Mouse (Mus musculus): Measurements from ENCODE around the gene Zcchc3. TPM values are rescaled to one million over a fixed set of nuclear protein-coding genes. Genes with fewer than 3 reads are reported as not detected.
A peak's percentile ranks its signal among the peaks of the same experiment; 100 is the strongest.

The Zcchc3 gene
- polyA plus RNA-seq, 1 experiment from 2014 or later: 21.5 TPM

GRCm38 (mm10) chr2:152398691-152399090 lies 16.1 kb downstream of the Zcchc3 start:
- H3K9ac ChIP-seq: peak overlapping the region; percentile 98
- peaks cover 11% of the 10 kb centered on the region for H3K36me3 ChIP-seq
- no peaks in the 10 kb centered on the region for H3K27me3 ChIP-seq
- H3K9me3 ChIP-seq: no peaks in the 10 kb centered on the region
- H3K27ac ChIP-seq (replicated peaks): peak overlapping the region; percentile 100
- H3K4me2 ChIP-seq: peak overlapping the region; percentile 98
- H3K4me3 ChIP-seq: peak overlapping the region; percentile 84
- ATAC-seq (ENCODE audit: low read depth): peak; percentile 75
- under 1% methylated on average over 38 of the region's 38 CpGs for WGBS
- peaks cover 44% of the 10 kb centered on the region for H3K4me1 ChIP-seq (replicated peaks)

- H3K4me2 ChIP-seq: peak within 1 kb of the TSS; percentile 98
- H3K9ac ChIP-seq: peak within 1 kb of the TSS; percentile 98
- H3K4me3 ChIP-seq: peak within 1 kb of the TSS; percentile 84
- WGBS: under 1% methylated on average over 84 of the region's 104 CpGs
- H3K27me3 ChIP-seq: no peaks in the 10 kb centered on the region
- peaks cover 14% of the 10 kb centered on the region for H3K36me3 ChIP-seq
- H3K27ac ChIP-seq (replicated peaks): peak within 1 kb of the TSS; percentile 100
- peaks cover 52% of the 10 kb centered on the region for H3K4me1 ChIP-seq (replicated peaks)
- peak; percentile 71 for ATAC-seq (ENCODE audit: low read depth)
- H3K9me3 ChIP-seq: no peaks in the 10 kb centered on the region
These were observed 17.0 kb downstream of the Zcchc3 start, which contains the start of gene Sox12 for GRCm38 (mm10) chr2:152397680-152398435. Gene Sox12, minus strand, starts transcription at chr2:152398063.

GRCm38 (mm10) chr2:152397004-152397589 lies 17.7 kb downstream of the Zcchc3 start:
- H3K27me3 ChIP-seq: no peaks in the 10 kb centered on the region
- peaks cover 14% of the 10 kb centered on the region for H3K36me3 ChIP-seq
- H3K4me2 ChIP-seq: peak overlapping the region; percentile 98
- H3K4me1 ChIP-seq (replicated peaks): peaks cover 54% of the 10 kb centered on the region
- peak overlapping the region; percentile 98 for H3K9ac ChIP-seq
- H3K9me3 ChIP-seq: no peaks in the 10 kb centered on the region
- peak; percentile 4; the same call in 1 of the 2 replicates for ATAC-seq (ENCODE audit: low read depth)
- H3K27ac ChIP-seq (replicated peaks): peak overlapping the region; percentile 100
- H3K4me3 ChIP-seq: peak overlapping the region; percentile 84
- WGBS: 1% methylated on average over 67 of the region's 77 CpGs

- H3K9ac ChIP-seq: peak overlapping the region; percentile 98
- H3K4me3 ChIP-seq: peak overlapping the region; percentile 84
- H3K9me3 ChIP-seq: no peaks in the 10 kb centered on the region
- peak overlapping the region; percentile 100 for H3K27ac ChIP-seq (replicated peaks)
- ATAC-seq (ENCODE audit: low read depth): peak; percentile 64
- peaks cover 54% of the 10 kb centered on the region for H3K4me1 ChIP-seq (replicated peaks)
- under 1% methylated on average over 45 of the region's 46 CpGs for WGBS
- peak overlapping the region; percentile 98 for H3K4me2 ChIP-seq
- no peaks in the 10 kb centered on the region for H3K27me3 ChIP-seq
- peaks cover 14% of the 10 kb centered on the region for H3K36me3 ChIP-seq
These were observed 18.5 kb downstream of the Zcchc3 start for GRCm38 (mm10) chr2:152396110-152397003.

- peak overlapping the region; percentile 98 for H3K9ac ChIP-seq
- H3K4me1 ChIP-seq (replicated peaks): peaks cover 49% of the 10 kb centered on the region
- peak overlapping the region; percentile 84 for H3K4me3 ChIP-seq
- no peaks in the 10 kb centered on the region for H3K9me3 ChIP-seq
- peak overlapping the region; percentile 98 for H3K4me2 ChIP-seq
- 28% methylated on average over 12 of the region's 13 CpGs for WGBS
- H3K36me3 ChIP-seq: peaks cover 14% of the 10 kb centered on the region
- ATAC-seq (ENCODE audit: low read depth): no peak
- peak overlapping the region; percentile 100 for H3K27ac ChIP-seq (replicated peaks)
- H3K27me3 ChIP-seq: no peaks in the 10 kb centered on the region
These were observed 19.4 kb downstream of the Zcchc3 start for GRCm38 (mm10) chr2:152395271-152395920.

GRCm38 (mm10) chr2:152393225-152394017 lies 21.4 kb downstream of the Zcchc3 start:
- peak overlapping the region; percentile 84 for H3K4me3 ChIP-seq
- H3K27ac ChIP-seq (replicated peaks): 0 out of 2 replicates have a peak overlapping the region, but pooled peaks have one; percentile 7
- peak overlapping the region; percentile 39 for H3K9ac ChIP-seq
- H3K27me3 ChIP-seq: no peaks in the 10 kb centered on the region
- H3K4me1 ChIP-seq (replicated peaks): peaks cover 32% of the 10 kb centered on the region
- ATAC-seq (ENCODE audit: low read depth): no peak
- H3K4me2 ChIP-seq: peak overlapping the region; percentile 98
- WGBS: 57% methylated on average over 9 of the region's 9 CpGs
- H3K9me3 ChIP-seq: no peaks in the 10 kb centered on the region
- peaks cover 14% of the 10 kb centered on the region for H3K36me3 ChIP-seq

- ATAC-seq (ENCODE audit: low read depth): no peak
- Histone ChIP-seq H3K4me3 (no peak overlapping the region), H3K9me3 (no peaks in the 10 kb centered on the region), H3K27ac (replicated peaks) (no peak overlapping the region), H3K4me2 (peak overlapping the region; percentile 98; the same call in 1 of the 2 replicates), H3K4me1 (replicated peaks) (peaks cover 32% of the 10 kb centered on the region), H3K27me3 (no peaks in the 10 kb centered on the region), H3K36me3 (peaks cover 14% of the 10 kb centered on the region), H3K9ac (no peak overlapping the region)
- WGBS: 27% methylated on average over 3 of the region's 3 CpGs
These were observed 22.0 kb downstream of the Zcchc3 start for GRCm38 (mm10) chr2:152392786-152393185.

- H3K4me1 ChIP-seq (replicated peaks): no peaks in the 10 kb centered on the region
- no peaks in the 10 kb centered on the region for H3K9me3 ChIP-seq
- ATAC-seq (ENCODE audit: low read depth): no peak
- H3K36me3 ChIP-seq: no peaks in the 10 kb centered on the region
- no peak overlapping the region for H3K27ac ChIP-seq (replicated peaks)
- WGBS: 87% methylated on average over 4 of the region's 4 CpGs
- no peak overlapping the region for H3K4me2 ChIP-seq
- no peaks in the 10 kb centered on the region for H3K27me3 ChIP-seq
- no peak overlapping the region for H3K9ac ChIP-seq
- H3K4me3 ChIP-seq: no peak overlapping the region
These were observed 30.6 kb downstream of the Zcchc3 start for GRCm38 (mm10) chr2:152384191-152384590.

GRCm38 (mm10) chr2:152376345-152376741 lies 38.5 kb downstream of the Zcchc3 start, which contains the start of gene Nrsn2:
Gene Nrsn2, minus strand, starts transcription at chr2:152376638.
- peak; percentile 87 for ATAC-seq (ENCODE audit: low read depth)
- peak within 1 kb of the TSS; percentile 94 for H3K27ac ChIP-seq (replicated peaks)
- peak within 1 kb of the TSS; percentile 40 for H3K4me3 ChIP-seq
- H3K9ac ChIP-seq: peak within 1 kb of the TSS; percentile 68
- H3K36me3 ChIP-seq: no peaks in the 10 kb centered on the region
- peaks cover 26% of the 10 kb centered on the region for H3K4me1 ChIP-seq (replicated peaks)
- H3K4me2 ChIP-seq: peak within 1 kb of the TSS; percentile 59
- H3K27me3 ChIP-seq: no peaks in the 10 kb centered on the region
- 1% methylated on average over 16 of the region's 16 CpGs for WGBS
- no peaks in the 10 kb centered on the region for H3K9me3 ChIP-seq

GRCm38 (mm10) chr2:152375652-152376344 lies 39.0 kb downstream of the Zcchc3 start:
- no peaks in the 10 kb centered on the region for H3K27me3 ChIP-seq
- peak overlapping the region; percentile 68 for H3K9ac ChIP-seq
- H3K9me3 ChIP-seq: no peaks in the 10 kb centered on the region
- H3K4me2 ChIP-seq: peak overlapping the region; percentile 59
- peaks cover 26% of the 10 kb centered on the region for H3K4me1 ChIP-seq (replicated peaks)
- WGBS: 2% methylated on average over 21 of the region's 21 CpGs
- peak; percentile 91 for ATAC-seq (ENCODE audit: low read depth)
- no peaks in the 10 kb centered on the region for H3K36me3 ChIP-seq
- H3K4me3 ChIP-seq: peak overlapping the region; percentile 40
- H3K27ac ChIP-seq (replicated peaks): peak overlapping the region; percentile 94

Data from neural tube, embryonic 13.5 days (tissue).